Mouse (Mus musculus): ENCODE measurements around the gene Loxl1. TPM values are rescaled to one million over a fixed set of nuclear protein-coding genes. Genes with fewer than 3 reads are reported as not detected.

Loxl1 gene
- polyA plus RNA-seq, 1 experiment, result 15.6 TPM

DNA sequence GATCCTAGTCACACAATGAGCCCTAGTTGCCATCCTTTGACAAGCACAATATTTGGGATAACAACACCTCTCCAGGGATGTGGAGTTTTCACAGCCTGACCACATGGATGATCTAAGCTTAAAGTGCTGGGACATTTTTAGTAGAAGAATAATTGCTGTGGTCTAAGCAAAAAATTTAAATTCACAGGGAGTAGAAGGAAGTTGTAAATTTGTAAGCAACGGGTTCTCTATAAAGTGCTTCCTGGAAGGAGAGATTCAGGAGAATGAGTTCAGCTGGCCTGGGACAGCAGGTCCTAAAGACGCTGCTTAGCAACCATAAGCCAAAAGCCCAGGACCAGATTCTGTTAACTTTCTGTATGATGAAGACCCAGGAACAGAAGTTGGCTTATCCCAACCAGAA lies 23.1 kb downstream of the Loxl1 start:
- H3K36me3 ChIP-seq (ENCODE audit: control insufficient read depth, insufficient read depth, low read length), result no peaks in the 10 kb centered on the region
- H3K4me1 ChIP-seq (ENCODE audit: control insufficient read depth, insufficient read depth, insufficient read length, low read length), result peaks cover 4% of the 10 kb centered on the region
- no peak for TF ChIP-seq CTCF (IDR thresholded peaks at IDR 0.05; ENCODE audit: extremely low read depth, insufficient read length, insufficient replicate concordance, low read depth, low read length)
- no peak for TF ChIP-seq POLR2A (IDR thresholded peaks at IDR 0.05; ENCODE audit: low read depth, low read length)
- H3K27me3 ChIP-seq (ENCODE audit: control insufficient read depth, insufficient read depth, low read length), result no peaks in the 10 kb centered on the region
- WGBS, result 50% methylated on average over 2 of the region's 2 CpGs
- H3K27ac ChIP-seq (ENCODE audit: insufficient read depth, low read depth, low read length), result no peak overlapping the region
- H3K4me3 ChIP-seq (ENCODE audit: low read depth, low read length), result no peak overlapping the region

DNA sequence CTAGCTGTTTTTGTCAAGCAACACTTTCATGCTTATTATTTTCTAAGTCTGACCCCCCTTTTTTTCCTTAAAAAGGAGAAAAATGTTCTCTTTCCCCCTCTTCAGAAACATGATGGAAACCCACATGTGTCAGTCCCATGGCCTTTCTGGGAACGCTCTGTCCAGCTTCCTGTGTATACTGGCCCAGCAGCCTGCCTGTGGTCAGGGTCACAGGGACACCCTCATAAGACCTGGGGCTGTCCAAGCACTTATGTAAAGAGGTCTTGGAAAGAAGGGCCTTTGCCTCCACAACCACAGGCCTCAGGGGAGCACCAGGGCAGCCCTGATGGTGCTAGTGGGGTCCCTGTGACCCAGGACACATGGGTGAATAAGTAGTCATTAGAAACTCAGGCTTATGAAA lies 23.9 kb downstream of the Loxl1 start:
- H3K27me3 ChIP-seq (ENCODE audit: control insufficient read depth, insufficient read depth, low read length), result no peaks in the 10 kb centered on the region
- TF ChIP-seq POLR2A (IDR thresholded peaks at IDR 0.05; ENCODE audit: low read depth, low read length) (no peak), CTCF (IDR thresholded peaks at IDR 0.05; ENCODE audit: extremely low read depth, insufficient read length, insufficient replicate concordance, low read depth, low read length) (no peak)
- no peak overlapping the region for H3K27ac ChIP-seq (ENCODE audit: insufficient read depth, low read depth, low read length)
- H3K4me1 ChIP-seq (ENCODE audit: control insufficient read depth, insufficient read depth, insufficient read length, low read length), result no peaks in the 10 kb centered on the region; the same call in 1 of the 2 replicates
- H3K4me3 ChIP-seq (ENCODE audit: low read depth, low read length), result no peak overlapping the region
- 81% methylated on average over 1 of the region's 1 CpGs for WGBS
- no peaks in the 10 kb centered on the region for H3K36me3 ChIP-seq (ENCODE audit: control insufficient read depth, insufficient read depth, low read length)

DNA sequence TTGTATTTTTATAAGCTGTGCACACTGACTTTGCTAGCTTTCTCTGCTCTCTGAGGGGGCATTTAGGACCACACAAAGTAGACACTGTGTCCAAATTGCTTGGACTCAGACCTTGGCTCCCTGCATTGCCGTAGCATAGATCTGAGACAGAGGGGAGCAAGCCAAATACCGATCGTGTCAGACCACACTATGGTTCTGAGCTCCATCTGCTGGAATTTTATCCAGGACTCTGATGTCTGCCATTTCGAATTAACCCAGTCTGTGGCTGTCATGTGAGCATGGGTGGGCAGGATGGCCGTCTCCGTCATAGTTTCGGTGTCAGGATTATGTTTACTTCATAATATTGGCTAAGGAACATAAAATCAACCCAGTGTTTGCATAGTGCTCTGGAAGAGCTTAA lies 29.6 kb downstream of the Loxl1 start:
- no peak overlapping the region for H3K27ac ChIP-seq (ENCODE audit: insufficient read depth, low read depth, low read length)
- no peak for TF ChIP-seq CTCF (IDR thresholded peaks at IDR 0.05; ENCODE audit: extremely low read depth, insufficient read length, insufficient replicate concordance, low read depth, low read length)
- TF ChIP-seq POLR2A (IDR thresholded peaks at IDR 0.05; ENCODE audit: low read depth, low read length), result no peak
- no peaks in the 10 kb centered on the region for H3K27me3 ChIP-seq (ENCODE audit: control insufficient read depth, insufficient read depth, low read length)
- WGBS, result 43% methylated on average over 7 of the region's 7 CpGs
- H3K36me3 ChIP-seq (ENCODE audit: control insufficient read depth, insufficient read depth, low read length), result no peaks in the 10 kb centered on the region
- peaks cover 8% of the 10 kb centered on the region; the same call in 1 of the 2 replicates for H3K4me1 ChIP-seq (ENCODE audit: control insufficient read depth, insufficient read depth, insufficient read length, low read length)
- no peak overlapping the region for H3K4me3 ChIP-seq (ENCODE audit: low read depth, low read length)

DNA sequence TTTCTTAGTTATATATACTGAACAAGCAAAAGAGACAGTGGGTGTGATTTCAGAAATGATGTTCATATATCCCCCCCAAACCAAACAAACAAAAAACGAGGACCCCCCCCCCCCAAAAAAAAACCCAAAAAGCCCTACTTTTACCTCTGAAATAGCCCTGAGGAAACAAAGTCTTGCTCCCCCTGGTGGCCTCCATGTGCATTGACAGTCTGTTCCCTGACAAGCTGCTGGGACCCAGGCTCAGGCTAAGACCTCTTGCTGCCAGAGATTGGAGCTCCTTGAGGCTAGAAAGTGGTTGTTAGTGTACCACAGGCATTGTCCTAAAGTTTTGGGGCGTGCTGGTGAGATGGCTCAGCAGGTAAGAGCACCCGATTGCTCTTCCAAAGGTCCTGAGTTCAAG lies 31.4 kb downstream of the Loxl1 start:
- WGBS, result 46% methylated on average over 3 of the region's 3 CpGs
- Histone ChIP-seq H3K27me3 (ENCODE audit: control insufficient read depth, insufficient read depth, low read length) (no peaks in the 10 kb centered on the region), H3K4me1 (ENCODE audit: control insufficient read depth, insufficient read depth, insufficient read length, low read length) (peaks cover 8% of the 10 kb centered on the region; the same call in 1 of the 2 replicates), H3K27ac (ENCODE audit: insufficient read depth, low read depth, low read length) (no peak overlapping the region), H3K4me3 (ENCODE audit: low read depth, low read length) (no peak overlapping the region), H3K36me3 (ENCODE audit: control insufficient read depth, insufficient read depth, low read length) (no peaks in the 10 kb centered on the region)
- TF ChIP-seq CTCF (IDR thresholded peaks at IDR 0.05; ENCODE audit: extremely low read depth, insufficient read length, insufficient replicate concordance, low read depth, low read length) (peak; percentile 55; the same call in 1 of the 2 replicates), POLR2A (IDR thresholded peaks at IDR 0.05; ENCODE audit: low read depth, low read length) (no peak)

DNA sequence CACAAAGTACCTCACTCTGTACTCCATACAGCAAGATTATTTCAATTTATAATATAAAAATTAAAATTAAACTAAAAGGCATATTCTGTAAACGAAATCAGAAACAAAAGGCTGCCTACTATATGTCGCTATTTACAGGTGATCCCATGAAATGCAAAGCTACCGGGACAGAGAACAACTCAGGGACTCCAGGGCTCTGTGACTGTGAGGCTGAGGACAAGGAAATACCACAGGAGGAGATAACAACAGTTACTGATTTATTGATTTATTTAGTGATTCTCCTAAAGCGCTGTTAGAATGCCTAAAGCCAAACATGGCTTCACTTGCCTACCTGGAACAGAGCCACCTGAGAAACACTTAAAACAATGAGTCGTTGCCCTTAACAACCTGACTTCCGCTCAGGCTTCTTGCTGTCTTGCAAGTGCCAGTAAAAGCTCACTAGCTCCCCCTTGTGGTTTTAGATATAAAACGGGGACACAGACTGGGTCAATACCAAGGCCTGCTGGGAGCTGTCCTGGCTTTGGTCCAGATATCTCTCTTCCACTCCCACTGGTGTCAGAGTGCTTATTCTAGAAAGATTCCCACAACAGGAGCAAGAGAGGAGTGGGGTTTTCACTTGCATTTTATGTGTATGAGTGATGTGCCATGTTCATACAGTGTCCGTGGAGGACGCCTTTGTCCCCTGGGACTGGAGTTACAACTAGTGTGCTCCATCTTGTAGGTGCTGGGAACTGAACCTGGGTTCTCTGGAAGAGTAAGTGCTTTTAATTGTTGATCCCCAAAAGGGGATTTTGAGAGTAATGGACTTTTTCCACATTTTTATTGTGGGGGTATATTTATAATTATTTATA lies 32.5 kb downstream of the Loxl1 start:
- 29% methylated on average over 9 of the region's 9 CpGs for WGBS
- Histone ChIP-seq H3K27ac (ENCODE audit: insufficient read depth, low read depth, low read length) (0 out of 2 replicates have a peak overlapping the region, but pooled peaks have one; percentile 25), H3K4me1 (ENCODE audit: control insufficient read depth, insufficient read depth, insufficient read length, low read length) (peaks cover 12% of the 10 kb centered on the region; the same call in 1 of the 2 replicates), H3K4me3 (ENCODE audit: low read depth, low read length) (no peak overlapping the region), H3K36me3 (ENCODE audit: control insufficient read depth, insufficient read depth, low read length) (no peaks in the 10 kb centered on the region), H3K27me3 (ENCODE audit: control insufficient read depth, insufficient read depth, low read length) (no peaks in the 10 kb centered on the region)
- peak; percentile 77; the same call in 1 of the 2 replicates for TF ChIP-seq CTCF (IDR thresholded peaks at IDR 0.05; ENCODE audit: extremely low read depth, insufficient read length, insufficient replicate concordance, low read depth, low read length)
- TF ChIP-seq POLR2A (IDR thresholded peaks at IDR 0.05; ENCODE audit: low read depth, low read length), result no peak

DNA sequence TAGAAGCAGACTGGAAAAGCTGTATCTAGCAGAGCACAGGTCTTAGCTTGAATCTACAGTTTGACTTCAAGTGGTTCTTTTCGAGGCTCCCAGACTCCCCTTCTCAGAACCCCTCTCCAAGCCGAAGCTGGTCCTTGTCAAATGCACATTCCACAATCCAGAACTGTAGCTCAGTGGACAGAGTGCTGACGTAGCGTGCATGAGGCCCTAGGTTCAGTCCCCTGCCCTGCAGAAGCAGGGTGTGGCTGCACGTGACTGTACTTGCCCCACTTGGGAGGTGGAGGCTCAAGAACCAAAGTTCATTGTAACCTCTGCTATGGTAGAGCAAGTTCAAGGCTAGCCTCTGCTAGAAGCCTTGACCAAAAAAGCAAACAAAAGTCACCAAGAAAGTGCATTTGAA lies 33.2 kb downstream of the Loxl1 start:
- H3K27me3 ChIP-seq (ENCODE audit: control insufficient read depth, insufficient read depth, low read length), result no peaks in the 10 kb centered on the region
- H3K27ac ChIP-seq (ENCODE audit: insufficient read depth, low read depth, low read length), result peak overlapping the region; percentile 63; the same call in 1 of the 2 replicates
- H3K36me3 ChIP-seq (ENCODE audit: control insufficient read depth, insufficient read depth, low read length), result no peaks in the 10 kb centered on the region
- H3K4me3 ChIP-seq (ENCODE audit: low read depth, low read length), result no peak overlapping the region
- WGBS, result 45% methylated on average over 5 of the region's 5 CpGs
- TF ChIP-seq CTCF (IDR thresholded peaks at IDR 0.05; ENCODE audit: extremely low read depth, insufficient read length, insufficient replicate concordance, low read depth, low read length), result no peak
- peaks cover 14% of the 10 kb centered on the region; the same call in 1 of the 2 replicates for H3K4me1 ChIP-seq (ENCODE audit: control insufficient read depth, insufficient read depth, insufficient read length, low read length)

Data from small intestine, adult 2 months (tissue).